Mouse (Mus musculus): ENCODE data around the gene Wdr95.

GRCm38 (mm10) chr5:149641277-149641892 is 112.9 kb downstream of the Wdr95 start:
- no peak for TF ChIP-seq CTCF (IDR thresholded peaks at IDR 0.05; ENCODE audit: extremely low read depth, insufficient read depth, insufficient read length, insufficient replicate concordance)
- TF ChIP-seq POLR2A (IDR thresholded peaks at IDR 0.05; ENCODE audit: low read depth, low read length) = no peak
